Mouse (Mus musculus): ENCODE measurements around the gene Ociad1.
"Not testable (repeated sequence)": the region's sequence is repeated elsewhere in the genome, so short reads cannot be mapped to it uniquely, and the experiment has no call there.

The Ociad1 gene

GRCm38 (mm10) chr5:73285470-73285978 is 7.1 kb upstream of the Ociad1 start:
- DNase-seq (ENCODE audit: low read depth), result peak; percentile 19

- DNase-seq (ENCODE audit: low read depth), result no peak
Measured at GRCm38 (mm10) chr5:73286603-73287002, 6.0 kb upstream of the Ociad1 start.

GRCm38 (mm10) chr5:73289900-73290299 is 2.7 kb upstream of the Ociad1 start:
- peak; percentile 73 for DNase-seq (ENCODE audit: low read depth)

- peak; percentile 36 for DNase-seq (ENCODE audit: low read depth)
Measured at GRCm38 (mm10) chr5:73293458-73293827, 859 bp downstream of the Ociad1 start.

GRCm38 (mm10) chr5:73295016-73295415 is 2.4 kb downstream of the Ociad1 start:
- no peak for DNase-seq (ENCODE audit: low read depth)

- DNase-seq (ENCODE audit: low read depth), result no peak
Measured at GRCm38 (mm10) chr5:73295916-73296315, 3.3 kb downstream of the Ociad1 start.

- no peak for DNase-seq (ENCODE audit: low read depth)
Measured at GRCm38 (mm10) chr5:73301601-73302307, 9.2 kb downstream of the Ociad1 start.

- no peak for DNase-seq (ENCODE audit: low read depth)
Measured at GRCm38 (mm10) chr5:73304507-73304906, 11.9 kb downstream of the Ociad1 start.

GRCm38 (mm10) chr5:73306486-73306885 is 13.9 kb downstream of the Ociad1 start:
- DNase-seq (ENCODE audit: low read depth), result no peak

- no peak for DNase-seq (ENCODE audit: low read depth)
Measured at GRCm38 (mm10) chr5:73307297-73307696, 14.7 kb downstream of the Ociad1 start.

- no peak for DNase-seq (ENCODE audit: low read depth)
Measured at GRCm38 (mm10) chr5:73309496-73309895, 16.9 kb downstream of the Ociad1 start.

- no peak for DNase-seq (ENCODE audit: low read depth)
Measured at GRCm38 (mm10) chr5:73310401-73310800, 17.8 kb downstream of the Ociad1 start.

GRCm38 (mm10) chr5:73311458-73311857 is 18.9 kb downstream of the Ociad1 start:
- no peak for DNase-seq (ENCODE audit: low read depth)

- no peak for DNase-seq (ENCODE audit: low read depth)
Measured at GRCm38 (mm10) chr5:73313591-73313990, 21.0 kb downstream of the Ociad1 start.

GRCm38 (mm10) chr5:73314654-73315053 is 22.1 kb downstream of the Ociad1 start:
- DNase-seq (ENCODE audit: low read depth), result no peak

GRCm38 (mm10) chr5:73319306-73319705 is 26.7 kb downstream of the Ociad1 start:
- no peak for DNase-seq (ENCODE audit: low read depth)

GRCm38 (mm10) chr5:73322684-73323083 is 30.1 kb downstream of the Ociad1 start:
- DNase-seq (ENCODE audit: low read depth), result not testable (repeated sequence)

GRCm38 (mm10) chr5:73323602-73324001 is 31.0 kb downstream of the Ociad1 start:
- DNase-seq (ENCODE audit: low read depth), result peak; percentile 57

- no peak for DNase-seq (ENCODE audit: low read depth)
Measured at GRCm38 (mm10) chr5:73324526-73325170, 32.1 kb downstream of the Ociad1 start.

- no peak for DNase-seq (ENCODE audit: low read depth)
Measured at GRCm38 (mm10) chr5:73331002-73331401, 38.4 kb downstream of the Ociad1 start.

- DNase-seq (ENCODE audit: low read depth), result no peak
Measured at GRCm38 (mm10) chr5:73336448-73336847, 43.9 kb downstream of the Ociad1 start.

- no peak for DNase-seq (ENCODE audit: low read depth)
Measured at GRCm38 (mm10) chr5:73337961-73338831, 45.6 kb downstream of the Ociad1 start.

- DNase-seq (ENCODE audit: low read depth), result no peak
Measured at GRCm38 (mm10) chr5:73338832-73339163, 46.2 kb downstream of the Ociad1 start.
